Mouse (Mus musculus) MEL (cell line): ENCODE data around the gene Tfap2c. TPM values are rescaled to one million over a fixed set of nuclear protein-coding genes. Genes with fewer than 3 reads are reported as not detected.
A peak's percentile ranks its signal among the peaks of the same experiment; 100 is the strongest.

ENCODE experiments used
- DNase-seq: peaks from one replicate; pipeline ENCODE4 v3.0.0; 2011; ENCODE audit warnings: low read depth, low spot score
- H3K27ac ChIP-seq: 2 replicates; pipeline ENCODE4 v1.5.1; 2012; ENCODE audit warnings: low read depth, mild to moderate bottlenecking, control low read depth, low read length, moderate library complexity; ENCODE audit not compliant: control insufficient read depth
- H3K27me3 ChIP-seq, 2 experiments: fragments of 150-350 bp in 1 of 2; sonication (generic) in 1 of 2; 2 replicates each; pipeline ENCODE4 v1.6.1; 2012; ENCODE audit warnings: low read length in 2 of 2, mild to moderate bottlenecking in 2 of 2, improper control_type of control experiment in 1 of 2, moderate library complexity in 1 of 2; ENCODE audit not compliant: insufficient read depth in 2 of 2, control insufficient read depth in 1 of 2
- H3K36me3 ChIP-seq, 2 experiments: 2 replicates each; pipeline ENCODE4 v1.6.1; 2012 to 2014; ENCODE audit warnings: low read length in 2 of 2, improper control_type of control experiment in 1 of 2, inconsistent platforms in 1 of 2, mild to moderate bottlenecking in 1 of 2; ENCODE audit not compliant: insufficient read depth in 2 of 2, control insufficient read depth in 1 of 2
- H3K4me1 ChIP-seq, 2 experiments: fragments of 150-350 bp in 1 of 2; sonication (generic) in 1 of 2; 2 replicates each; pipeline ENCODE4 v1.6.1; 2012; ENCODE audit warnings: low read length in 2 of 2, improper control_type of control experiment in 1 of 2, mild to moderate bottlenecking in 1 of 2; ENCODE audit not compliant: insufficient read depth in 2 of 2, control insufficient read depth in 1 of 2
- H3K4me3 ChIP-seq, 2 experiments: fragments of 150-350 bp in 1 of 2; sonication (generic) in 1 of 2; 2 replicates each; pipeline ENCODE4 v1.5.1; 2012; ENCODE audit warnings: low read depth in 2 of 2, low read length in 2 of 2, mild to moderate bottlenecking in 2 of 2, moderate library complexity in 2 of 2, control low read depth in 1 of 2, improper control_type of control experiment in 1 of 2; ENCODE audit not compliant: control insufficient read depth in 1 of 2, insufficient read depth in 1 of 2
- H3K79me2 ChIP-seq: 2 replicates; pipeline ENCODE4 v1.6.1; 2012; ENCODE audit warnings: mild to moderate bottlenecking, low read length, moderate library complexity; ENCODE audit not compliant: control insufficient read depth, poor library complexity, insufficient read depth
- H3K9ac ChIP-seq: 2 replicates; pipeline ENCODE4 v1.6.1; 2012; ENCODE audit warnings: low read depth, mild to moderate bottlenecking, control low read depth, low read length, moderate library complexity; ENCODE audit not compliant: control insufficient read depth, poor library complexity, severe bottlenecking
- H3K9me3 ChIP-seq: fragments of 150-350 bp; sonication (generic); replicated peaks from 2 replicates; pipeline ENCODE4 v1.6.1; 2012; ENCODE audit warnings: mild to moderate bottlenecking, low read length, improper control_type of control experiment, moderate library complexity; ENCODE audit not compliant: insufficient read depth
- CHD1 ChIP-seq: IDR thresholded peaks from 2 replicates; pipeline ENCODE4 v1.6.1; 2012; ENCODE audit warnings: low read depth, mild to moderate bottlenecking, inconsistent platforms, low read length, improper control_type of control experiment
- CHD2 ChIP-seq: IDR thresholded peaks from 2 replicates; pipeline ENCODE4 v1.6.1; 2011; ENCODE audit warnings: low read length, improper control_type of control experiment
- CTCF ChIP-seq, 3 experiments: IDR thresholded peaks in 2 of 3; conservative IDR thresholded peaks in 1 of 3; 2 replicates each; pipeline ENCODE4 v1.5.1; 2011 to 2012; ENCODE audit warnings: low read length in 3 of 3, low read depth in 2 of 3, mild to moderate bottlenecking in 2 of 3, improper control_type of control experiment in 1 of 3, inconsistent platforms in 1 of 3, mixed read lengths in 1 of 3, moderate library complexity in 1 of 3; ENCODE audit not compliant: control insufficient read depth in 1 of 3, insufficient read depth in 1 of 3, poor library complexity in 1 of 3, severe bottlenecking in 1 of 3
- ELF1 ChIP-seq: IDR thresholded peaks from 2 replicates; pipeline ENCODE4 v1.6.1; 2014; ENCODE audit warnings: low read depth, mild to moderate bottlenecking, inconsistent platforms, low read length, improper control_type of control experiment, moderate library complexity
- EP300 ChIP-seq, 2 experiments: IDR thresholded peaks; 2 replicates each; pipeline ENCODE4 v1.6.1; 2011; ENCODE audit warnings: improper control_type of control experiment in 2 of 2, low read length in 2 of 2, low read depth in 1 of 2, mild to moderate bottlenecking in 1 of 2
- GABPA ChIP-seq: IDR thresholded peaks from 2 replicates; pipeline ENCODE4 v1.6.1; 2012; ENCODE audit warnings: low read depth, mild to moderate bottlenecking, inconsistent platforms, low read length, improper control_type of control experiment, moderate library complexity
- KAT2A ChIP-seq: conservative IDR thresholded peaks from 2 replicates; pipeline ENCODE4 v1.6.1; 2012; ENCODE audit warnings: low read depth, low read length, improper control_type of control experiment, inconsistent platforms
- MAFK ChIP-seq: IDR thresholded peaks from 2 replicates; pipeline ENCODE4 v1.6.1; 2011; ENCODE audit warnings: low read depth, mild to moderate bottlenecking, low read length, improper control_type of control experiment, borderline replicate concordance
- MAX ChIP-seq: IDR thresholded peaks from 2 replicates; pipeline ENCODE4 v1.6.1; 2011; ENCODE audit warnings: low read length, improper control_type of control experiment
- MAZ ChIP-seq: IDR thresholded peaks from 2 replicates; pipeline ENCODE4 v1.6.1; 2012; ENCODE audit warnings: low read depth, mild to moderate bottlenecking, inconsistent platforms, low read length, improper control_type of control experiment
- MEF2A ChIP-seq: IDR thresholded peaks from 2 replicates; pipeline ENCODE4 v1.6.1; 2014; ENCODE audit warnings: low read depth, mild to moderate bottlenecking, inconsistent platforms, low read length, improper control_type of control experiment; ENCODE audit not compliant: poor library complexity, insufficient replicate concordance, severe bottlenecking; ENCODE audit errors: extremely low read depth
- MYB ChIP-seq: IDR thresholded peaks from 2 replicates; pipeline ENCODE4 v1.6.1; 2011; ENCODE audit warnings: mild to moderate bottlenecking, low read depth, low read length, improper control_type of control experiment
- MYC ChIP-seq: IDR thresholded peaks from 2 replicates; pipeline ENCODE4 v1.6.1; 2011; ENCODE audit warnings: low read depth, mild to moderate bottlenecking, low read length, improper control_type of control experiment, moderate library complexity
- POLR2AphosphoS2 ChIP-seq: IDR thresholded peaks from 2 replicates; pipeline ENCODE4 v1.6.1; 2011; ENCODE audit warnings: low read length, improper control_type of control experiment
- RAD21 ChIP-seq: IDR thresholded peaks from 2 replicates; pipeline ENCODE4 v1.6.1; 2011; ENCODE audit warnings: mild to moderate bottlenecking, low read depth, low read length, improper control_type of control experiment
- SIN3A ChIP-seq: IDR thresholded peaks from 2 replicates; pipeline ENCODE4 v1.6.1; 2012; ENCODE audit warnings: low read length, improper control_type of control experiment, inconsistent platforms
- SMC3 ChIP-seq: IDR thresholded peaks from 2 replicates; pipeline ENCODE4 v1.6.1; 2011; ENCODE audit warnings: low read depth, low read length, improper control_type of control experiment
- TCF12 ChIP-seq: IDR thresholded peaks from 2 replicates; pipeline ENCODE4 v1.6.1; 2014; ENCODE audit warnings: low read depth, mild to moderate bottlenecking, inconsistent platforms, low read length, improper control_type of control experiment, moderate library complexity
- USF2 ChIP-seq, 2 experiments: IDR thresholded peaks; 2 replicates each; pipeline ENCODE4 v1.6.1; 2011 to 2012; ENCODE audit warnings: improper control_type of control experiment in 2 of 2, low read length in 2 of 2, borderline replicate concordance in 1 of 2, inconsistent platforms in 1 of 2, low read depth in 1 of 2, mild to moderate bottlenecking in 1 of 2; ENCODE audit not compliant: insufficient read depth in 1 of 2
- ZC3H11A ChIP-seq: IDR thresholded peaks from 2 replicates; pipeline ENCODE4 v1.6.1; 2012; ENCODE audit warnings: low read depth, mild to moderate bottlenecking, inconsistent platforms, low read length, improper control_type of control experiment
- ZMIZ1 ChIP-seq: IDR thresholded peaks from 2 replicates; pipeline ENCODE4 v1.6.1; 2012; ENCODE audit warnings: low read depth, mild to moderate bottlenecking, inconsistent platforms, low read length, improper control_type of control experiment, moderate library complexity
- ZNF384 ChIP-seq: IDR thresholded peaks from 2 replicates; pipeline ENCODE4 v1.6.1; 2012; ENCODE audit warnings: low read depth, mild to moderate bottlenecking, inconsistent platforms, low read length, improper control_type of control experiment
- polyA plus RNA-seq, 2 experiments: library from polyadenylated mRNA; stranded (reverse) in 1 of 2; unstranded in 1 of 2; fragments of >175 nt in 1 of 2; fragments of >200 nt in 1 of 2; gene quantifications; 2 replicates each; pipeline versions ENCODE4 v1.2.1 to v1.2.4; 2012; ENCODE audit warnings: low replicate concordance in 2 of 2, low read depth in 1 of 2; ENCODE audit not compliant: insufficient read length in 2 of 2, insufficient read depth in 1 of 2, missing spikeins in 1 of 2
- total RNA-seq: library from RNA; depleted of rRNA; stranded (reverse); fragments of 300-350 nt; gene quantifications from 2 replicates; pipeline ENCODE4 v1.2.3, GENCODE M21; 2012

Tfap2c gene
- total and polyA plus RNA-seq, 3 experiments = not detected

DNA sequence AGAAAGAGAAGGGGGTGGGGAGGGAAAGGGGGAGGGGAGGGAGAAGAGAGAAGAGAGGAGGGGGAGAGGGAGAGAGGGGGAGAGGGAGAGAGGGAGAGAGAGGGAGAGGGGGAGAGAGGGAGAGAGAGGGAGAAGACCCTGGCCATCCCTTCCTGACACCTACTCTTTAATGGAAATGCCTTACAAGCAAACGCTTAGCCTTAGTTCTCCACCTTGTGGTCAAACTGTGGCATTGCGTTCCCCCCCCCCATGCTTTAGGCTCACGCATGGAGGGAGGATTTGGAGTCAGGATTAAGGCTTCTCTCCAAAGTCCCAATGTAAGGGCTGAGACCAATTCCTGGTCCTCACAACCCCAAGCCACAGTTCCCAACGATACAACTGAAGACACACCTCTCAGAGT, 48.1 kb upstream of the Tfap2c start:
- H3K27me3 ChIP-seq = no peaks in the 10 kb centered on the region
- TF ChIP-seq ZNF384 (no peak), ELF1 (no peak), MAZ (peak; percentile 86), MYC (no peak), SMC3 (peak; percentile 78), MEF2A (no peak), TCF12 (no peak), RAD21 (peak; percentile 60), ZC3H11A (peak; percentile 36), CTCF (IDR thresholded peaks at IDR 0.05 in 2 of 3, conservative IDR thresholded peaks at IDR 0.05 in 1 of 3; ENCODE audit: control insufficient read depth in 1 of 3, insufficient read depth in 1 of 3, low read depth in 2 of 3, low read length in 3 of 3, poor library complexity in 1 of 3, severe bottlenecking in 1 of 3) (peak; percentile 70 to 75 (median 75)), POLR2AphosphoS2 (no peak), SIN3A (no peak), MAFK (no peak)
- TF ChIP-seq, all 39 proteins: peak for 5
- no peak overlapping the region for H3K27ac ChIP-seq
- no peaks in the 10 kb centered on the region for H3K4me1 ChIP-seq
- H3K4me3 ChIP-seq = no peak overlapping the region
- H3K36me3 ChIP-seq = no peaks in the 10 kb centered on the region
- peak; percentile 61 for DNase-seq
- no peaks in the 10 kb centered on the region for H3K9me3 ChIP-seq
- no peak overlapping the region for H3K9ac ChIP-seq
- no peaks in the 10 kb centered on the region for H3K79me2 ChIP-seq

- Histone ChIP-seq H3K4me3 (no peak overlapping the region), H3K36me3 (no peaks in the 10 kb centered on the region)
- TF ChIP-seq CHD2 (no peak), MAX (no peak), SIN3A (no peak), ZMIZ1 (no peak), MAFK (no peak)
These were observed 47.2 kb upstream of the Tfap2c start for GRCm38 (mm10) chr2:172502168-172502567.

DNA sequence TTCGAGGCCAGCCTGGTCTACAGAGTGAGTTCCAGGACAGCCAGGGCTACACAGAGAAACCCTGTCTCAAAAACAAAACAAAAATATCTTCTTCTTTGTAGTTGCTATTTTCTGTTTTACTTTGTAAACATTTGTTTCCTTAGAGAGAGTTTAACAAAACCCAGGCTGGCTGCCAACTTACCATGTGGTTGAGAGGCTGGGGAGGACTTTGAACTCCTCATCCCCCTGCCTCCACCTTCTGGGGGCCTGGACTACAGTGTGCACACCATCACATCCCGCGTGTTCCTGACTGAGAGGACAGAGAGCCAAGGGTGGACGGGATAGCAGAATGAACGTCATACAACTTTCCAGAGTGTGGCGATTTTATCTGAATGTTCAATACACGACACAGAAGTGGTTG, 43.3 kb upstream of the Tfap2c start:
- H3K4me3 ChIP-seq = no peak overlapping the region
- no peaks in the 10 kb centered on the region for H3K9me3 ChIP-seq
- H3K79me2 ChIP-seq = no peaks in the 10 kb centered on the region
- H3K27ac ChIP-seq = no peak overlapping the region
- H3K36me3 ChIP-seq = no peaks in the 10 kb centered on the region
- no peaks in the 10 kb centered on the region for H3K4me1 ChIP-seq
- no peak for DNase-seq
- TF ChIP-seq KAT2A (no peak), SMC3 (no peak), ZNF384 (no peak), ELF1 (no peak), CHD2 (no peak), CHD1 (no peak), USF2 (IDR thresholded peaks at IDR 0.05; ENCODE audit: borderline replicate concordance in 1 of 2, insufficient read depth in 1 of 2, low read depth in 1 of 2, low read length in 2 of 2) (no peak), MEF2A (no peak), MYB (no peak), GABPA (no peak), RAD21 (no peak), ZMIZ1 (no peak), EP300 (IDR thresholded peaks at IDR 0.05; ENCODE audit: low read depth in 1 of 2, low read length in 2 of 2) (no peak), MYC (no peak), MAZ (no peak)
- H3K9ac ChIP-seq = no peak overlapping the region
- H3K27me3 ChIP-seq = no peaks in the 10 kb centered on the region

More at GRCm38 (mm10) chr2:172502168-172502567, 47.2 kb upstream of the Tfap2c start:
- H3K4me1 ChIP-seq = no peaks in the 10 kb centered on the region
- H3K9ac ChIP-seq = no peak overlapping the region
- H3K9me3 ChIP-seq = no peaks in the 10 kb centered on the region
- H3K27ac ChIP-seq = no peak overlapping the region
- H3K79me2 ChIP-seq = no peaks in the 10 kb centered on the region
- H3K27me3 ChIP-seq = no peaks in the 10 kb centered on the region
- no peak for DNase-seq
